Mouse (Mus musculus): ENCODE results near the gene Gm17509.

Gm17509 gene

DNA sequence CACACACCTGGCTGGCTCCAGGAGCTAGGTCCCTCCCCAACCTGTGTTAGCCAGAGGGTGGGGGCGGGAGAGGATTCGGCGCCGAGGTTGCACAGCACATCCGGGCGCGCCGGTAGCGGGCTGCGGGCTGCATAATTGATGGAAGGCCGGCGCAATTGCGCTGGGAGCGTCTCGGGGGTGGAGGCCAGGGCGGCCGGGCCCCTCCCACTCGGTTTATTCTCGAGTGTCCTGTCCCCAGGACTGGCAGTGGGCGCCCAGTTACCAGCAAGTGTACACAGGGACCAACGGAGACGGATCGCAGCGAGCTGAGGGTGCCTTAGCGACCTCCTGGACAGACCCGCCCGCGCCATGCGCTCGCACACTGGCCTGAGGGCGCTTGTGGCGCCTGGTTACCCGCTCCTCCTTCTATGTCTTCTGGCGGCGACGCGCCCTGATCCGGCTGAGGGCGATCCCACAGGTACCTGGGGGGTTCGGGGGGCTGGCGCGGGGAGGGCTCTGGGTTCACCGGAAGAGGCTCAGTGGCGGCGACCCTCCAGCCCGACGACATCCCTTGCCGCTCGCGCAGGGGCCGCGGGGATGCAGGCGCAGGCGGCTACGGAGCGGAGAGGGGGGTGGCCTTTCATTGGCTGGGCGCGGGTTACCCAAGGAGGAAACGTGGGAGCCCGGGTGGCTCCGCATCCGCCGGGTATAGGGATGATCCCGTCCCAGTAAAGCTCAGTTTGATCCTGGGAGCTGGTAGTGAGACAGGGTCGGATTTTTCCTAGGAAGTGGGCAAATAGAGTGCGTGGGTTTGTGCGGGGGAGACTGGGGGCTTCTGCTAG is at the start of gene Gm17509:
Gene Gm17509 (minus strand): TSS at position 575 of the 821 bp plus-strand sequence.
- DNase-seq (ENCODE audit: low read depth, low spot score) = no peak

DNA sequence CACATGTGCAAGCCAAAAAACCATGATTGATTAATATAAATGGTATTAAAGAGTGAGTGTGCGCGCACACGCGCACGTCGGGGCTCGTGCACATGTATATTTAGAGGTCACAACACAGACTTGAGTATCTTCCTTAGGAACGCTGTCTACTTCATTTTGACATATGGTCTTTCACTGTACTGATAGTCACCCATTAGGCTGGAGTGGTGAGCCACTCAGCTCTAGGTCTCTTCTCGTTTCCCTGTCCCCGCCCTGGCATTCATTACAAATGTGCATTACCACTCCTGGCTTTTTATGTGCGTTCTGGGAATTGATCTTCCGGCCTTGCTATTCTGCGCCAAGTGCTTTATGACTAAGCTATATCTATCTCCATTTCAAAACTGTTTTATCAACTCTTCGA is 47.1 kb upstream of the Gm17509 start:
- DNase-seq (ENCODE audit: low read depth, low spot score) = no peak

DNA sequence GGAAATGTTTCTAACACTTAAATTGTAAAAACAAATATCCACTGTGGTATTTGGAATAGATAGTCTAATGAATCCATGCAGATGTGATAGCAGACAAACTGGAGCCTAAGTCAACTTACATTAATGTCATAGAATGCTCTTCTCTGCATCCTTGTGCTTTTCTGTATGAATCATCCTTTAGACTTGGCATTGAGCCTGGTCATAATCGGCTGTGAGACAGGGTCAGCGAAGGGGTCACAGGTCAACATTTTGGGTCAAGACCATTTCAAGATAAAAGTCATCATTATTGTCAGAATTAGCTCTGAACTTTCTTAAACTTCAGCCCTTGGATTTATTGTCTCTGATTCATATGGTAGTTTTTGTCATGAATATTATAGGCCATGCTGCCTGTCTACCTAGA is 45.3 kb upstream of the Gm17509 start:
- no peak for DNase-seq (ENCODE audit: low read depth, low spot score)

DNA sequence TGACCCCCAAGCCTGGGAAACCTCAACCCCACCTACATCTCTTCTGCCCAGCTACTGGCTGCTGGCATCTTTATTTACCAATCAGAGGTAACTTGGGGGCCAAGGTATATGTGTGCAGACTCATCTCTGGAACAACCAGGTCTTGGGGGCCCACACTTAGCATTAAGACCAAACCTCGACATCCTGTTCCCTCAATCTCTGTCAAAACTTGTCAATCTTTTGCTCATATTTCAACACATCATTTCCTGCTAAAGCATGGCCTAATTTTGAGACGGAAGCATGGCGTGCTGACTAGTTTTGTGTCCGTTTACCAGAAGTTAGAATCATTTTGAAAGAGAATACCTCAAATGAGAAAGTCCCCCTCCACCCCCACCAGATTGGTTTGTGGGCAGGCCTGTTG is 39.8 kb upstream of the Gm17509 start:
- DNase-seq (ENCODE audit: low read depth, low spot score) = no peak

DNA sequence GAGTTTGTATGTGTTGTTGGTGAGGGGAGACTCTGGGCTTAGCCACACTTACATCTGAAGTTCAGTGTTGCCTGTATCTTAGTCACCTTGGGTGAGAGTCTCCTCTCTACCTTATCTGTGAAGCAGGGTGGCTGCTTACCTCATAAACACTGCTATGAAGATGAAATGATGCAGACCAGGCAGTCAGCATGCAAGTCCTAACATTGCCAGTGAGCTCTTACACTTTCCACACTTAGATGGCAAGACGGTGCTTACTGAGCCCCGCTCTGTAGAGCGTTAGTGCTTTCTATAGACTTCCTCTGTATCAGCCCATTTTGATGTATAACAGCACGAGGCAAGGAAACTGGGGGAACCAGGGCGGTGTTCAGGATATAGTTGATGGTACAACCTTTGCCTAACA is 21.7 kb upstream of the Gm17509 start:
- no peak for DNase-seq (ENCODE audit: low read depth, low spot score)

DNA sequence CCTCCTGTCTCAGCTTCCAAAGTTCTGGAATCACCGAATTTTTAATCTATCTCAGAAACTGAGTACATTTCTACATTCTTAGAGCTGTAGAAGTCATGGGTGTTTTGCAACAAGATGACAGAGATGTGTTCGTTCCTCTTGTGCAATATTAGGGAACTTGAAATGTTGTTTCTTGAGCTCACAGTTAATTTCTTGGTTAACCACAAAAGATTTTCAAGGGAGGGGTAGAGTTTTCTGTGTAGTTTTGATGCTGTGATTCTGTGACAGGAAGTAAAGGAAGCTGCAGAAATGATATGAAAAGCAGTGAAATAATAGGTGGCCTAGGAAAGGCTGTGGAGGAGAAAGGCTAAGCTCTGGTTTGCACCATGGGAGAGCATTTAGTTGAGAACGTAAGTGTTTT is 21.2 kb upstream of the Gm17509 start:
- DNase-seq (ENCODE audit: low read depth, low spot score) = no peak

DNA sequence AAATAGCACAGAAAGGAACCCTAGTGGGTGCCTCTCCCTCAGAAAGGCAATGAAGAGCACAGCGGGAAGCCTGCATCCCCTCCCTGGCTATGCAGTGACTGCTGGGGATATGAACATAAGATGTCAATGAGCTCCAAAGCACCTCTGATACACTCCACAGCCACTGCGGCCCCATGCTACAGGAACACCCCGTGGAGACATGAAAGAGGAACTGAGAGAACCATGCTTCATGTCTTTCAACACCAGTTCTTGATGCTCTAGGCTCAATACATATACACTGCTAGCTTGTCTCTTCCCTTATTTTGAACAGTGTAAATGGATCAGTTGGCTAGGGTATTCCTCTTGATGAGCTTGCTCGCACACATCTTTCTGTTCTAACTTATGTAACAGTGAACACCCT is 16.2 kb upstream of the Gm17509 start:
- no peak for DNase-seq (ENCODE audit: low read depth, low spot score)

DNA sequence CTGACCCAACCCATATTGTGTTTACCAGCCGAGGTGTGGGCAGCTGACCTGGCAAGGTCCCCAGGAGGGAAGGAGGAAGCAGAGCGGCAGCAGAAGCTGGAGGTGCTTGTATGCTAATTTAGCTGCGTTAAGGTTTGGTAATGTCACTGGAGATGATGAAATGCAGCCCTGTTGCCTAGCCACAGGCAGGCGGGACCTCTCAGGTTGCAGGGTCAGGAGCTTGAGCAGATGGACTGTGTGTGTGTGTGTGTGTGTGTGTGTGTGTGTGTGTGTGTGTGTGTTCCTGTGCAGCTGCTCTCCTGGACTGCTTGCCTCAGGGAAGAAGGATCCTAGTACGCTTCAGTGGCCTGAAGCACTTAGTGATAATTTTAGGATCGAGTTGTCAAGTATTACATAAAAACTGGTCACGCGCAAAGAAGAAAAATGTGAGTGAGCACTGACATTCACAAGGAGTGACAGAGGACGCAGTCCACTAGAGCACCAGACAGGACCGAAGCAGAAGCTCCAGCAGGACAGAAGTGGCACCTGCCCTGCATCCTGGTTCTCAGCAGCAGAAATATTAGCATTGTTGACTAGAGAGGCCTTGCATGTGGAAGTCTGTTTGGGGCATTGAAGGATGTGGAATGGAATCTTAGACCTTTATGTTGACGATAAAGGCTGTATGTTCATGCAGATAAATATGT is 14.8 kb upstream of the Gm17509 start:
- no peak for DNase-seq (ENCODE audit: low read depth, low spot score)

DNA sequence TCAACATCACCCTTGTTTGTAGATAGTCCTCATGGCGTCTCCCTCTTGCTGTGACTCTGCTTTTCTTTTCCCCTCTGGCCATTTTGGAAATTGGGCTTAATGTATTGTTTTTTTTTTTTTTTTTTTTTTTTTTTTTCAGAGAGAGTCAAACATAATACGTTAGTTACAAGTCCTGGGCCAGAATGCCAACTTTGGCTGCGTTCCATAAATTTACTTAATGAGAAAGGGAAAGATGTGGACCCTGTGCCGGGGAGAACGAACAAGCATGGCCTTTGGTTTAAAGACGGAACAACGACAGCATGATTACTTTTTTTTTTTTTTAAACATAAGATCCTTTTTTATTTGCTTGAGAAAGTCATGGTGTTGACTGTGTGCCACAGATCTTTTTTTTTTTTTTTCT is 13.6 kb upstream of the Gm17509 start:
- no peak for DNase-seq (ENCODE audit: low read depth, low spot score)

DNA sequence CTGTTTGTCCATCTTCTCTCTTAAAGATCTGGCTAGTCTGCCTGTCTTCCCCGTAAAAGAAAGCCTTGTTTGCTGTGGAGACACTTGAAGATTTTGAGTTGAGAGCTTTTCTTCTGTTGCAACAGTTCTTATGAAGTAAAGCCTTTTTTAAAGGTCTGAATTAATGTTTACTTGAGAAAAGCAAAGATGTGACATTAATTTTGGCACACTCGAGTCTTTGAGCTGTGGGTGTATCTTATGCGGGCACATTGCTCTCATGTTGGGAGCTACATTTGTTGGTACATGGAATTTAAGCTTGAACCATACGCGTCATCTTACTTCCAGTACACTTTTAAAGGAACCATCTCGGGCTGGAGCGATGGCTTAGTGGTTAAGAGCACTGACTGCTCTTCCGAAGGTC is 12.9 kb upstream of the Gm17509 start:
- no peak for DNase-seq (ENCODE audit: low read depth, low spot score)

DNA sequence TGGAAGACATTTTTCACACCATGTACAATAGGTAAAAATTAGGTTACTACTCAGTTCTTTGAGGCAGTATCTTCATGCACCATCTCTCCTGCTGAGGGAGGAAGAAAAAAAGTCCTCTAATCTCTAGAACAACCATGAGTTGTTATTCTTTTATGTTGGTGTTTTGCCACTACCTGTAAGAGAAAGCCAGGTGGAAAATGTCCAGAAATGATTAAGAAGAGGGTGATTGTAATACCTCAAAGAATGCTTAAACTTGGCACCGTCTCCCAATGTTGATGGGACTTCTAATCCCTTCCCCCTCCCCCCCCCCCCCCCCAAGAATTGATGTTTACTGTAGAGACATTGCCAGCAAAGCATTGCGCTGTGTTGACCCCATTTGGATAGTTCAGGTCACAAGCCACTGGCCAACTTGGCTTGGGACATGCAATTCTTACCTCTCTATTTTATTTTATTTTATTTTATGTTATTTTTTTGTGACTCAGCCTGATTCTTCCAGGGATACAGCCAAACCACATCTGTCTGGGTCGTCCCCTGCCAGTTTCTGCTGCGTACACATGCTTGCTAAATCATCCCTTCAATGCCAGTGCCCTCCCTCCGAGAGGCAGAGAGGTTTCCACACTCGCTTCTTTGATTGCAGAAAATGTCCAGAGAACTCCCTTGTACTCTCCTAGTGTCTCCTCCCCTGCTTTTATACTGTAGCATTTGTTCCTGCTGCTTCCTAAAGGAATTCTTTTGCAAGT is 9.7 kb upstream of the Gm17509 start:
- no peak for DNase-seq (ENCODE audit: low read depth, low spot score)

DNA sequence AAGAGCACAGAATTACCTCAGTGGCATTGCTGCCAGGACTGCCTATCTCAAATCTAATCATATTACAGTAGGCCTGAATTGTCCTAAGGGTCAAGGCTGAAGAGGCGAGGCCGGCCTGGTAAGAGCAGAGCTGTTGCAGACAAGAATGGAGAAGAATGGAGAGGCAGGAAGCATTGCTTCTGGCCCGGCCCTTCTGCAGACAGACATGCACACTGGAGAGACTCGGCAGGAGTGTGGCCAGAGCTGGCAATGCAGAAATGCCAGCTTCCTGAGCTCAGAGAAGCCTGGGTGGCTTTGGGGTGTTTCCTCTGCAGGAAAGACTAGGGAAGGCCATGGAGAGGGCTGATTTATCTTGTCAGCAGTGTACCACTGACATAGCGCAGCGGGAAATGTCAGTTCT is 4.7 kb upstream of the Gm17509 start:
- DNase-seq (ENCODE audit: low read depth, low spot score) = no peak

DNA sequence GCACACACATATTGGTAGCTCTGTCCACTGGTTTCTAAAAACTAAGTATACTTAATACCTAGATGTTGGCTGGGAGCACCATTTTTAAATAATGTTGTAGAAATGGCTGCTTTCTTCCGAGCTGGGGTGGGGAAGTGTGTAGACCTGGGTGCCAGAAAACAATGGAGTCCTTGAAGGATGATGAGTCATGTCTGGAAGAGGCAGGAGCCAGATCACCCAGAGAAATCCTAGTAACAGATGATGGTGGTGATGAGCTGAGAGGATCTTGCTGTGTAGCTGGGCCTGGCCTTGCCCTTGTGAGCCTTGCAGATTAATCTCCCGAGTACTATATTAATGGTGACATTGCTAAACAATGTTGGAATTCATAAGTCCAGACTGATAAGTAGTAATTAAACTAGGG is 4.0 kb upstream of the Gm17509 start:
- DNase-seq (ENCODE audit: low read depth, low spot score) = no peak

DNA sequence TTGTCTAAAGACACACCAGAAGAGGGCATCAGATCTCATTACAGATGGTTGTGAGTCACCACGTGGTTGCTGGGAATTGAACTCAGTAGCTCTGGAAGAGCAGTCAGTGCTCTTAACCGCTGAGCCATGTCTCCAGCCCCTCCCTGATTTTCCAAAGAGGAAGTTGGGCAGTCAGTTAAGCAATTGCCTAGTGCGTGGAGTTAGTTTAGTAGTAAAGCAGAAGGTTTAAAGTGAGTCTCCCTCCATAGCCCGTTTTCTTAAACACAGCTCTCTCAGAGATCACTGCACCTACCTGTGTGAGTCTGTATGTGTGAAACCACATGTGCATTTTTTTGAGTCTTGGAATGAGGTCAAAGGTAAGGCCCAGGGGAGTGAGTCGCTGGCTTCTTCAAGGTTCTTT is 2.2 kb upstream of the Gm17509 start:
- no peak for DNase-seq (ENCODE audit: low read depth, low spot score)

DNA sequence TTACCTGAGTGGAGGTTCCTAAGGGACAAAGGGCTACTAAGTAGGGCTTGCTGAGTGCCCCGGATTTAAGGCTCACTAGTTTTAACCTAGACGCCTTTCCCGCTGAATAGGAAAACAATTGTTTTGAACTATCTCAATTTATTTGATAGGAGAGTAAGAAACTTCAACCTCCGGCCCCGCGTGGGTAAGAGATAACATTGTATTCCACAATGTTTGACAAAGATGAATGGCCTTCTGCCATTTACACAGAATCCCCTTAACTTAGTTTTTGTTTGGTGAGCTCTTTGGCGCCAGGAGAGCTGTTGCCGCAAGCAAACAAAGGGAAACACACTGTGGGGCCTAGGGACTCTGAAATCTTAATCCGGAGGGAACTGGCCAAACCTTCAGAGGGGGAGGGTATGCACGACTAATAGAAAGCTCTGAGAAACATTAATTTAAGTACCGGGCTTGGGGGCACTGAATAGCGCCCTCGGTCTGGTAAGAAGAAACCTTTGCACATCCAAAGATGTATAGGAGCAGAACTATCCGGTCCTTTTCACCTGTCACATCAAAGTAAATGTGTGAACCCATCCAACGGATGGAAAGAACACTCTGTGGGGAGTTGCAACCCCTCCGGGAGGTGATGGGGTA is 889 bp downstream of the Gm17509 start:
- DNase-seq (ENCODE audit: low read depth, low spot score) = no peak

DNA sequence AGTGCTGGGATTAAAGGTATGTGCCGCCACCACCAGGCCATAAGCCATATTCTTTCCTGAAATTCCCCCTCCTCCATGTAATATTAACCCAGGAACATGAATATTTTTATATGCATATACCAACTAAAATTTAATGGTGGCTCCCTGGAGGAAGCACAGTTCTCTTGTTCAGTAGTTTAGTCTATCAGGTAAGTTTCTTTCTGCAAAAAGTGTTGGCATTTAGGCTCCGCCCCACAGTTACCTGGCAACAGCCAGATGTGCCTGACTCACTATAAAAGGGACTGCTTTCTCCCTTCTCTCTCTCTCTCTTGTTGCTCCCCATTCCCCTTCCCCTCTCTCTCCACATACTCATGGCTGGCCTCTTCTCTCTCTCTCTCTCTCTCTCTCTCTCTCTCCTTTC is 2.8 kb downstream of the Gm17509 start:
- no peak for DNase-seq (ENCODE audit: low read depth, low spot score)

DNA sequence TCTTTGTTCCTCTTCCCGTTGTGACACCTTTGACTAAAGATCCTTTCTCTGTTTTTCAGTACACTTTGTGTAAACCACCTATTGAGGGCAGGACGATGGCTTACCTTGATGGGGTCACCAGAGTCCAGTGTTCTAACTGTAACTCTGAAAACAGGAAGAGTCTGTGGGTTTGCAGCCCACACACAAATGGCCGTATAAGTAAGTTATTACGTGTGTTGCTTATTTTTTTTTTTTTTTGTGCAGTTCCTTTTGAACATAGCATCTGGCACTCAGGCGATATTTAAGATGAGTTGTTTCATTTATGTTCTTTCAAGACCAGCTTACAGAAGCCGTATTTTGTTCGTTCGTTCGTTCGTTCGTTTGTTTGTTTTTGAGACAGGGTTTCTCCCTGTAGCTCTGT is 3.3 kb downstream of the Gm17509 start:
- no peak for DNase-seq (ENCODE audit: low read depth, low spot score)

DNA sequence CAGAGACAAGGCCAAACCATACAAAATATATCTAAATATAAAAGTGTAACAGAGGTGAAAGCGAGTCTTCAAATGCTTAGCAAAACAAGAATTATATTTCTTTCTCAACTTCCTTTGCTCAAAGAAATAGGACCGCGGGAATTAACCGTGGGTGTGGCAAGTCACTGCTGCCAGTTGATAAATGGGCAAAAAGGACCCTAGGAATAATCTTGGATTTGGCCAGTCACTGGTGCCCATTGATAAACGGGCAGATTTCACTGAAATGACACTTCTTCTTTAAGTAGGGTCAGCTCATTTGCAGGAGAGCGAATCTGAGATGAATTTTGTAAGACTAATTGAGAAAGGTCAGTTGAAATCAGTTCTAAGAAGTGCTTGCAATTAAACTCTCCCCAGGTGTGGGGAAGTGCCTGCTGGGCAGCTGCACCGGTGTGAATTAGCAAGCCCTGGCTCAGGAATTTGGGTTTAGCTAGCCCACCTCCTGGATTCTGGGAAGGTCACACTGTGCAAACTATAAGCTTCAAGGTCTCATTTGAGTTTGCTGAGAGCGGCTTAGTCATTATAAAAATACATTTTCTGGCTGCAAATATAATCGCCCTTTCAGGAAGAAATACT is 4.0 kb downstream of the Gm17509 start:
- no peak for DNase-seq (ENCODE audit: low read depth, low spot score)

DNA sequence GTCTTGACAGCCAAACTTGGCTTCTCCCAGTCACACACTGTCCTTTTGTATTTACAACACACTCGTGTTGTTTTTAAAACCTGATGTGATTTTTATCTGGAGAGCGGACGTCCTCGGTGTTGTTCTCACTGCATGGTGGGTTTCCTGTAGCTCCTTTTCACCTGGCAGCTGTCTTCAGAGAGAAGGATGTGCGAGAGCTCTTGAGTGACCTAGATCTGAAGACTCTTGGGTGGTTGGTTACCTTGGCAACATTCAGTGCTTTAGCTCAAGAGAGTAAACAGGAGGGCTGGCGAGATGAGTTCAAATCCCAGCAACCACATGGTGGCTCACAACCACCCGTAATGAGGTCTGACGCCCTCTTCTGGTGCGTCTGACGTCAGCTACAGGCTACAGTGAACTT is 4.7 kb downstream of the Gm17509 start:
- DNase-seq (ENCODE audit: low read depth, low spot score) = no peak

DNA sequence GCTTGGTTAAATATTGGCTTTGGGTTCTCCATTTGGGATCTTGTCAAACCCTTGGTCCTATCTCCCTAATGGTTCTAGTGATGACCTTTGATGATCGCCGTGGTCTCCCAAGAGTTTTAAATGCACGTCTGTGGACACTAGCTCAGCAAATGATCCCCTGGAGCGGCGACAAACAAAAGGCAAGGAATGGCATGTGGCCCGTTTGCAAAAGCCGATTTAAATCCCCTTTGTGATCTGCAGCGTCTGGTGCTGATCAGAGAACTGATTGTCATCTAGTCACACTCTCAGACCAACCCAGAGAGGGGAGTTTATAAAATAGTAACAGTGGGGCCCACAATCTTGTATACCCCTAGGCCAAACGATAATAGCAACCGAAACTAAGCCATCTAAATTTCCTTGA is 5.4 kb downstream of the Gm17509 start:
- DNase-seq (ENCODE audit: low read depth, low spot score) = no peak

DNA sequence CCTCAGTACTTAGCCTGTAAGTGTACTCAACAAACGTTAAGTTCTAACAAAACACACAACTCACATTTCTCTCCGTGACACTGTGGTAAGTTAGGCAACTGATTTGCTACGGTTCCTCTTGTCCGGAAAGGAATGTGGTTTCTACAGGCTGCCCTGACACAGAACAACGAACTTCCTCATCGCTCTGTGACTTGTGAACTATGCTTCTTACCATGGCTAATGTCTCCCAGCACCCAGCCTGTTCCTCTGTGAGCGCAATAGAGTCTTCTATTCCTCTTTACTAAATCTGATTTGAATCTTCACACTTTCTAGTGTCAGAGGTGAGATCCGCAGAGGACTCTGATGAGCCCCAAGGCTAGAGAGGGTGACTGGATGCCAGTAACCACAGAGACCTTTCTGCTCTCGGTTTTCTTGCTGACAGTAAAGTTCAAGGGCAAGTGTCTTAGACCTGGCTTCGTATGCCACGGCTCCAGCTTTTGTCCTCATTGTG is 9.4 kb downstream of the Gm17509 start:
- no peak for DNase-seq (ENCODE audit: low read depth, low spot score)

DNA sequence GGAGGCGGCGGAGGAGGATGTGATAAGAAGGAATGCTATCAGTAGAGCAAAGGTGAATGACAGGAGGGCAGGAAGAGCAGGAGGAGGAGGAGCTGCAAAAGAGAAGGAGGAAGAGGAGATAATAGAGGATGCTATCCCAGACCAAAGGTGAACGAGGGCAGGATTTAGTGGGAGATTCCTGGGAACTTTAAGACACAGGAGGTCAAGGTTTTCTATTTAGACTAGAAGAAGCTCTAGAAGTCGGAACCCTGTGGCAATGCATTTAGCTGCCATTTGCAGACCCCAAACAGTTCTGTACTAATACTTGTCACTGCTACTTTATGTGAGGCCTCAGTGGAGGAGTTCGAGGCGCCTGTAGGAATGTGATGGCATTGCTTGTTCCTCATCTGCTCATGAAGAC is 12.6 kb downstream of the Gm17509 start, which contains the start of gene Emb:
Gene Emb (plus strand): TSS at position 301 of the 400 bp plus-strand sequence.
- no peak for DNase-seq (ENCODE audit: low read depth, low spot score)
